Mouse (Mus musculus) heart, embryonic 12.5 days (tissue): ENCODE data around the gene Pqlc2. TPM values are rescaled to one million over a fixed set of nuclear protein-coding genes. Genes with fewer than 3 reads are reported as not detected.

Experiments
- ATAC-seq: fragments of 200-750 bp; cut with Nextera tagmentation; 2 replicates; pipeline ENCODE4 v1.8.0; 2017; ENCODE audit warnings: moderate TSS enrichment, moderate library complexity; ENCODE audit not compliant: insufficient number of reproducible peaks, low FRiP score
- H3K27ac ChIP-seq: fragments of 300-500 bp; sonication (generic); 2 replicates; pipeline ENCODE4 v1.5.1; 2016; ENCODE audit warnings: mild to moderate bottlenecking, moderate library complexity; ENCODE audit not compliant: poor library complexity, severe bottlenecking
- H3K27me3 ChIP-seq: fragments of 300-500 bp; sonication (generic); replicated peaks from 2 replicates; pipeline ENCODE4 v1.6.1; 2016; ENCODE audit warnings: mild to moderate bottlenecking, moderate library complexity
- H3K36me3 ChIP-seq: fragments of 300-500 bp; sonication (generic); 2 replicates; pipeline ENCODE4 v1.6.1; 2016; ENCODE audit warnings: mild to moderate bottlenecking, moderate library complexity
- H3K4me1 ChIP-seq: fragments of 300-500 bp; sonication (generic); replicated peaks from 2 replicates; pipeline ENCODE4 v1.6.1; 2016; ENCODE audit warnings: mild to moderate bottlenecking
- H3K4me2 ChIP-seq: fragments of 300-500 bp; sonication (generic); 2 replicates; pipeline ENCODE4 v1.6.1; 2016; ENCODE audit warnings: mild to moderate bottlenecking, moderate library complexity
- H3K4me3 ChIP-seq: fragments of 300-500 bp; sonication (generic); 2 replicates; pipeline ENCODE4 v1.5.1; 2016; ENCODE audit warnings: mild to moderate bottlenecking
- H3K9ac ChIP-seq: fragments of 300-500 bp; sonication (generic); 2 replicates; pipeline ENCODE4 v1.6.1; 2016; ENCODE audit warnings: mild to moderate bottlenecking, moderate library complexity
- H3K9me3 ChIP-seq: fragments of 300-500 bp; sonication (generic); replicated peaks from 2 replicates; pipeline ENCODE4 v1.6.1; 2016; ENCODE audit warnings: mild to moderate bottlenecking, moderate library complexity
- WGBS: fragments of 180-500 bp; shearing (Covaris S2); methylation state at CpG from one replicate; pipeline ENCODE4 v1.1.7; 2016; 5-methylcytosine and 5-hydroxymethylcytosine counted together
- polyA plus RNA-seq: library from polyadenylated mRNA; unstranded; fragments of >200 nt; fragmentation: Nextera tagmentation; extraction: Ambion mirVana; gene quantifications from 2 replicates; pipeline ENCODE4 v1.2.1, GENCODE M21; 2016

Pqlc2 gene
- polyA plus RNA-seq, 1 experiment from 2014 or later = 10.6 TPM

DNA sequence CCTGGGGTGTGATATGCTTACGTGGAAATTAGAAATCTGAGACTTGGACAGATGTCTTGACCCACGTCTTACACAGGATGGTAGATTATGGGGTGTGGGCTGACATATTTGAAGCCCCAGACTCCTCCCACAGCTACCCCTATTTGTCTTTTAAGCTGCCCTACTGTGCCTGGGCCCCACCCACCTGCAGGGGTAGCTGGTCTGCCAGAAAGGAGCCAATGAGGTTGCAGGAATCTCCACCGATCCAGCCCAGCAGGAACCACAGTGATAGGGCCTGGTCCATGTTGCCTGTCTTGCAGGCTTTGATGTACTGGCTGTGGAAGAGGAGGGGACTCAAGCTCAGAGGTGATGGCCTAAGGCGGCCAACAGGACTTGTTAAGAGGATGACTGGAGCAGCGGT lies 8.3 kb downstream of the Pqlc2 start:
- H3K9me3 ChIP-seq = no peaks in the 10 kb centered on the region
- no peak overlapping the region for H3K4me2 ChIP-seq
- no peak overlapping the region for H3K9ac ChIP-seq
- H3K27me3 ChIP-seq = no peaks in the 10 kb centered on the region
- no peaks in the 10 kb centered on the region for H3K4me1 ChIP-seq
- peaks cover 61% of the 10 kb centered on the region for H3K36me3 ChIP-seq
- ATAC-seq = no peak
- no peak overlapping the region for H3K4me3 ChIP-seq
- WGBS = 62% methylated on average over 5 of the region's 5 CpGs
- no peak overlapping the region for H3K27ac ChIP-seq

- H3K27me3 ChIP-seq = no peaks in the 10 kb centered on the region
- H3K9ac ChIP-seq = no peak overlapping the region
- no peak overlapping the region for H3K4me2 ChIP-seq
- H3K36me3 ChIP-seq = peaks cover 62% of the 10 kb centered on the region
- no peak overlapping the region for H3K4me3 ChIP-seq
- H3K4me1 ChIP-seq = no peaks in the 10 kb centered on the region
- 89% methylated on average over 8 of the region's 8 CpGs for WGBS
- H3K9me3 ChIP-seq = no peaks in the 10 kb centered on the region
- no peak overlapping the region for H3K27ac ChIP-seq
- no peak for ATAC-seq
Observed at GRCm38 (mm10) chr4:139301780-139302179, 8.7 kb downstream of the Pqlc2 start.

GRCm38 (mm10) chr4:139298671-139299366 lies 11.7 kb downstream of the Pqlc2 start:
- Histone ChIP-seq H3K9ac (no peak overlapping the region), H3K4me2 (no peak overlapping the region), H3K27ac (no peak overlapping the region), H3K9me3 (no peaks in the 10 kb centered on the region), H3K27me3 (no peaks in the 10 kb centered on the region), H3K4me1 (no peaks in the 10 kb centered on the region), H3K36me3 (peaks cover 46% of the 10 kb centered on the region), H3K4me3 (no peak overlapping the region)
- 82% methylated on average over 12 of the region's 12 CpGs for WGBS
- no peak for ATAC-seq

- 88% methylated on average over 4 of the region's 4 CpGs for WGBS
Observed at GRCm38 (mm10) chr4:139297566-139297965, 12.9 kb downstream of the Pqlc2 start.

DNA sequence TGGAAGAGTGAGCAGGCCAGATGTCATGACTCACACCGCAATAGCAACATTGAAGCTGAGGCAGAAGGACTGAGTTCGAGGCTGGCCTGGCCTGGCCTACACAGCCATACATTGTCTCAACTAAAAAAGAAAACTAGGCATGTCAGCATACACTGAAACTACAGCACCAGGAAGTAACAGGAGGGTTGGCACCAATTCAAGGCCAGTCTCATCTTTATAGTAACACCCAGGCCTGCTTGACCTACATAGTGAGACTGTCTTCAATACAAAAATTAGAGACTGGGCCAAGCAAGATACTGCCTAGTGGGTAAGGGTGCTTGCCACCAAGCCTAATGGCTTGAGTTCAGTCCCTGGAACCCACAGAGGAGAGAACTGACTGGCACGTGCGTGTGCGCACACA lies 18.5 kb downstream of the Pqlc2 start:
- Histone ChIP-seq H3K9ac (no peak overlapping the region), H3K27me3 (no peaks in the 10 kb centered on the region), H3K4me2 (no peak overlapping the region), H3K27ac (no peak overlapping the region), H3K4me3 (no peak overlapping the region), H3K9me3 (no peaks in the 10 kb centered on the region), H3K4me1 (peaks cover 6% of the 10 kb centered on the region; the same call in 1 of the 2 replicates), H3K36me3 (peaks cover 56% of the 10 kb centered on the region)
- no peak for ATAC-seq
- 93% methylated on average over 5 of the region's 5 CpGs for WGBS

More at GRCm38 (mm10) chr4:139297566-139297965, 12.9 kb downstream of the Pqlc2 start:
- Histone ChIP-seq H3K4me1 (no peaks in the 10 kb centered on the region), H3K27me3 (no peaks in the 10 kb centered on the region), H3K4me3 (no peak overlapping the region), H3K27ac (no peak overlapping the region), H3K9ac (no peak overlapping the region), H3K4me2 (no peak overlapping the region), H3K36me3 (peaks cover 47% of the 10 kb centered on the region), H3K9me3 (no peaks in the 10 kb centered on the region)
- ATAC-seq = no peak

- Histone ChIP-seq H3K4me1 (peaks cover 16% of the 10 kb centered on the region), H3K4me3 (no peak overlapping the region), H3K4me2 (no peak overlapping the region), H3K36me3 (peaks cover 59% of the 10 kb centered on the region), H3K9me3 (no peaks in the 10 kb centered on the region), H3K27ac (no peak overlapping the region), H3K27me3 (no peaks in the 10 kb centered on the region), H3K9ac (no peak overlapping the region)
- no peak for ATAC-seq
- WGBS = 85% methylated on average over 16 of the region's 16 CpGs
Observed at GRCm38 (mm10) chr4:139291099-139291498, 19.4 kb downstream of the Pqlc2 start.

DNA sequence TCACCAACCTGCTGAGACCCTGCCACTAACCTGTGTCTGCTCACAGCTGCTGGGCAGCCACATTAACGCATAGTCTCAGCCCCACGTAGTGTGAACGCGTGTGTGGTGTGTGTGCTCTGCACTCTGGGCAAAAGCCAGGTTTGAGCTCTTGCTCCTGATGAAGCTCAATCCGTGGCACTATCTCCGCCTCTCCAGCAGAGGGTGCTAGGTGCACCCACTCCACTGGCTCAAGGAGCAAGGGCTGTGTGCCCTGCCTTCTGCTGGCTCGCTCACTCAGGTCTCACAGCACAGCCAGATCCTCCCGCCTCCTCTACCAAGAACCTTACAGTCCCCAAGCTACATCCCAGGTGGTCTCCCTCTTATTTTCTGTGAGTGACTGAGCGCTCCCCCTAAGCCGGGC lies 21.5 kb downstream of the Pqlc2 start:
- Histone ChIP-seq H3K4me3 (no peak overlapping the region), H3K9ac (no peak overlapping the region), H3K27ac (no peak overlapping the region), H3K36me3 (peaks cover 77% of the 10 kb centered on the region), H3K4me1 (peaks cover 24% of the 10 kb centered on the region), H3K4me2 (no peak overlapping the region), H3K27me3 (no peaks in the 10 kb centered on the region), H3K9me3 (no peaks in the 10 kb centered on the region)
- WGBS = 71% methylated on average over 10 of the region's 10 CpGs
- no peak for ATAC-seq

GRCm38 (mm10) chr4:139287122-139287863 lies 23.2 kb downstream of the Pqlc2 start:
- peak overlapping the region; percentile 36; the same call in 1 of the 2 replicates for H3K27ac ChIP-seq
- WGBS = 74% methylated on average over 18 of the region's 18 CpGs

DNA sequence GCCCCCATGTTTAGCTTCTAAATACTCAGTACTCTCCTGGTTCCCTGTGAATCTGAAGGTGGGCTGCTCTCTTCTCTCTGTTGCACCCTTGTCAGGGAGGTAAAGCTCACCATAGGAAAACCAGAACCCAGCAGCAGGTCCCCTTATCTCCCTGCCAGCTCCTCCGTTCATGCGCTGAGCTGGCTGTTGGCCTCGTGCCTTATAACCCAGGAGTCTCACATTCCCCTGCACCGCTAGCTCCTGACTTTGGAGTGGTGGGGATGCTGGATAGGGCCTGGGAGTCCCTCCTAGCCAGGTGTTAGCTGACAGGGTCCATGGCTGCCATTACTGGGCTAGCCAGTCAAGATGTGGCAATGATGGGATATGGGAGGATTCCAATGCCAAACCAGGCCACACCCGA lies 24.3 kb downstream of the Pqlc2 start:
- peaks cover 30% of the 10 kb centered on the region for H3K4me1 ChIP-seq
- H3K9me3 ChIP-seq = no peaks in the 10 kb centered on the region
- no peak overlapping the region for H3K9ac ChIP-seq
- WGBS = 37% methylated on average over 5 of the region's 5 CpGs
- H3K27me3 ChIP-seq = no peaks in the 10 kb centered on the region
- no peak overlapping the region for H3K4me3 ChIP-seq
- no peak overlapping the region for H3K27ac ChIP-seq
- peaks cover 91% of the 10 kb centered on the region for H3K36me3 ChIP-seq
- no peak for ATAC-seq
- no peak overlapping the region for H3K4me2 ChIP-seq

More at GRCm38 (mm10) chr4:139287122-139287863, 23.2 kb downstream of the Pqlc2 start:
- H3K9me3 ChIP-seq = no peaks in the 10 kb centered on the region
- H3K4me1 ChIP-seq = peaks cover 30% of the 10 kb centered on the region
- H3K4me2 ChIP-seq = no peak overlapping the region
- H3K36me3 ChIP-seq = peaks cover 89% of the 10 kb centered on the region
- 0 out of 2 replicates have a peak, but pooled peaks have one; percentile 20 for ATAC-seq
- H3K9ac ChIP-seq = no peak overlapping the region
- no peaks in the 10 kb centered on the region for H3K27me3 ChIP-seq
- H3K4me3 ChIP-seq = no peak overlapping the region

DNA sequence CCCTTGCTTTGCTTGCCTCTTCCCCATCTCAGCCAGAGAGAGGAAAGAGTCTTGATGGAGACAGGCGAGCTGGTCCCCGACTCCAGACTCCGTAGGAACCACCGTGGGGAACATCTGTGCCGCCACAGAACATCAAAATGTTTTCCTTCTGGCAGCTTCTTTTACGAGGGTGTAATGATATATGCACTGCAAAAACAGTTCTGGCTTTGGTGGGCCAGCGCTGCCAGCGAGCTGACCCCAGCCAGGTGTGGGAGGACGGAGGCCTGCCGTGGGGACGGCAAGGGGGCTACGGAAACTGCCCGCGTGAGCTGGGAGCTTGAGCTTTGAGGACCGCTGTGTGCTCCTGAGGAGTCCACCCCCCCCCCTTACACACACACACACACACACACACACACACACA lies 25.6 kb downstream of the Pqlc2 start:
- H3K9me3 ChIP-seq = no peaks in the 10 kb centered on the region
- no peaks in the 10 kb centered on the region for H3K27me3 ChIP-seq
- no peak for ATAC-seq
- no peak overlapping the region for H3K27ac ChIP-seq
- no peak overlapping the region for H3K9ac ChIP-seq
- peaks cover 91% of the 10 kb centered on the region for H3K36me3 ChIP-seq
- H3K4me2 ChIP-seq = no peak overlapping the region
- 92% methylated on average over 15 of the region's 15 CpGs for WGBS
- H3K4me3 ChIP-seq = no peak overlapping the region
- H3K4me1 ChIP-seq = peaks cover 30% of the 10 kb centered on the region

- H3K9me3 ChIP-seq = no peaks in the 10 kb centered on the region
- H3K9ac ChIP-seq = no peak overlapping the region
- 74% methylated on average over 6 of the region's 6 CpGs for WGBS
- no peaks in the 10 kb centered on the region for H3K27me3 ChIP-seq
- no peak overlapping the region for H3K4me2 ChIP-seq
- H3K4me3 ChIP-seq = no peak overlapping the region
- no peak overlapping the region; the same call in 1 of the 2 replicates for H3K27ac ChIP-seq
- peaks cover 77% of the 10 kb centered on the region for H3K36me3 ChIP-seq
- H3K4me1 ChIP-seq = peaks cover 27% of the 10 kb centered on the region
- no peak for ATAC-seq
Observed at GRCm38 (mm10) chr4:139282955-139283417, 27.5 kb downstream of the Pqlc2 start.
